Mouse (Mus musculus): Measurements from ENCODE around the gene Ccdc32.

Gene Ccdc32

GRCm38 (mm10) chr2:119015604-119016180 lies 13.5 kb downstream of the Ccdc32 start:
- no peak for DNase-seq (ENCODE audit: low read depth, low spot score)

GRCm38 (mm10) chr2:119014989-119015388 lies 14.2 kb downstream of the Ccdc32 start:
- no peak for DNase-seq (ENCODE audit: low read depth, low spot score)

- no peak for DNase-seq (ENCODE audit: low read depth, low spot score)
Observed at GRCm38 (mm10) chr2:119009376-119009775, 19.8 kb downstream of the Ccdc32 start.

- no peak for DNase-seq (ENCODE audit: low read depth, low spot score)
Observed at GRCm38 (mm10) chr2:119006886-119007285, 22.3 kb downstream of the Ccdc32 start.

GRCm38 (mm10) chr2:118999025-118999639 lies 30.1 kb downstream of the Ccdc32 start:
- no peak for DNase-seq (ENCODE audit: low read depth, low spot score)

- no peak for DNase-seq (ENCODE audit: low read depth, low spot score)
Observed at GRCm38 (mm10) chr2:118998115-118998866, 30.9 kb downstream of the Ccdc32 start.

- DNase-seq (ENCODE audit: low read depth, low spot score): no peak
Observed at GRCm38 (mm10) chr2:118996798-118997105, 32.4 kb downstream of the Ccdc32 start.

- DNase-seq (ENCODE audit: low read depth, low spot score): no peak
Observed at GRCm38 (mm10) chr2:118995919-118996797, 33.0 kb downstream of the Ccdc32 start.

GRCm38 (mm10) chr2:118995490-118995889 lies 33.7 kb downstream of the Ccdc32 start:
- no peak for DNase-seq (ENCODE audit: low read depth, low spot score)

- no peak for DNase-seq (ENCODE audit: low read depth, low spot score)
Observed at GRCm38 (mm10) chr2:118983812-118984211, 45.4 kb downstream of the Ccdc32 start.

GRCm38 (mm10) chr2:118980841-118981240 lies 48.4 kb downstream of the Ccdc32 start:
- no peak for DNase-seq (ENCODE audit: low read depth, low spot score)

- no peak for DNase-seq (ENCODE audit: low read depth, low spot score)
Observed at GRCm38 (mm10) chr2:118978064-118978463, 51.1 kb downstream of the Ccdc32 start.

- DNase-seq (ENCODE audit: low read depth, low spot score): no peak
Observed at GRCm38 (mm10) chr2:118976941-118977340, 52.3 kb downstream of the Ccdc32 start.

GRCm38 (mm10) chr2:118976282-118976929 lies 52.8 kb downstream of the Ccdc32 start:
- peak; percentile 83 for DNase-seq (ENCODE audit: low read depth, low spot score)

GRCm38 (mm10) chr2:118975855-118976254 lies 53.3 kb downstream of the Ccdc32 start:
- no peak for DNase-seq (ENCODE audit: low read depth, low spot score)

- DNase-seq (ENCODE audit: low read depth, low spot score): peak; percentile 82
Observed at GRCm38 (mm10) chr2:118972687-118973376, 56.4 kb downstream of the Ccdc32 start.

GRCm38 (mm10) chr2:118972048-118972447 lies 57.1 kb downstream of the Ccdc32 start:
- DNase-seq (ENCODE audit: low read depth, low spot score): no peak

GRCm38 (mm10) chr2:118969585-118970147 lies 59.5 kb downstream of the Ccdc32 start:
- DNase-seq (ENCODE audit: low read depth, low spot score): no peak
